27 mouse cellular contexts compared by ENCODE assay signal in the genomic region with DNA sequence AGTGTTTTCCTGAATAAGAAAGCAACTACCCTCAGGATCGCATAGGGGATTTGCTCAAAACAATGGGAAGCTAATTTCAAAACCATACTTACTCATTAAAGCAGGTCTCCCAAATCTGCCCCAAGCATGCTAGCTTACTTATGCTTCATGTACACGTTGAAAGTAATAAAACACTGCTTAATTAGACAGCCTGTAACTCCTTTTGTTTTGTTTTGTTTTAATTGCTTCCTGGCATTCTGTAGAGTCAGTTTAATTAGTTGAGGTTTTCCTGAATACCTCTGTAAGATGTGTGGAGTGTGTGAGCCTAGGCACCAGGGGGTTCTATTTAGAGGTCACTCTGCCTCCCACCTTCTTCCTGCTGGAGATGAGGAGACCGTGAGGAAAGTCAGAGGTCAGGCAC.
A peak's percentile ranks its signal among the peaks of the same experiment; 100 is the strongest.
DNase-seq lines count a peak whose midpoint lies in the region; ATAC-seq lines count a peak whose summit lies in the region.
"Had no signal": no experiment of that assay in that cellular context is flagged by ENCODE, and none has a peak within 500 bp of the region (broad histone marks: within the 10 kb centered on the region; RNA-seq: fewer than 3 reads in every experiment).

No protein-coding gene starts in this region.

- peaks cover 8% of the 10 kb centered on the region; the same call in 1 of the 2 replicates for H3K27me3 ChIP-seq in forebrain, embryonic 10.5 days (ENCODE audit: poor library complexity, severe bottlenecking)
- no peaks in the 10 kb centered on the region for H3K27me3 ChIP-seq in forebrain, embryonic 15.5 days
- H3K27me3 ChIP-seq in midbrain, embryonic 10.5 days (ENCODE audit: low read depth, poor library complexity, severe bottlenecking): no peaks in the 10 kb centered on the region
- H3K27me3 ChIP-seq in midbrain, embryonic 13.5 days: no peaks in the 10 kb centered on the region
- H3K27me3 ChIP-seq: CH12.LX; embryonic facial prominence, embryonic 13.5 days; heart, embryonic 12.5 days; heart, embryonic 15.5 days had no signal

- WGBS in forebrain, embryonic 10.5 days: 5% methylated on average over 3 of the region's 3 CpGs
- 8% methylated on average over 3 of the region's 3 CpGs for WGBS in forebrain, embryonic 15.5 days
- WGBS in midbrain, embryonic 10.5 days: 10% methylated on average over 3 of the region's 3 CpGs
- WGBS in midbrain, embryonic 13.5 days: 18% methylated on average over 3 of the region's 3 CpGs

- no peaks in the 10 kb centered on the region for H3K9me3 ChIP-seq in forebrain, embryonic 10.5 days
- no peaks in the 10 kb centered on the region for H3K9me3 ChIP-seq in forebrain, embryonic 15.5 days
- no peaks in the 10 kb centered on the region for H3K9me3 ChIP-seq in midbrain, embryonic 10.5 days (replicated peaks)
- H3K9me3 ChIP-seq in midbrain, embryonic 13.5 days: no peaks in the 10 kb centered on the region
- H3K9me3 ChIP-seq: embryonic facial prominence, embryonic 10.5 days; embryonic facial prominence, embryonic 13.5 days; heart, embryonic 12.5 days; heart, embryonic 15.5 days had no signal

- H3K4me1 ChIP-seq in forebrain, embryonic 10.5 days: peaks cover 80% of the 10 kb centered on the region
- peaks cover 34% of the 10 kb centered on the region for H3K4me1 ChIP-seq in forebrain, embryonic 15.5 days
- H3K4me1 ChIP-seq in midbrain, embryonic 10.5 days: peaks cover 72% of the 10 kb centered on the region
- H3K4me1 ChIP-seq in midbrain, embryonic 13.5 days (replicated peaks): peaks cover 41% of the 10 kb centered on the region

- H3K27ac ChIP-seq in forebrain, embryonic 10.5 days: peak overlapping the region; percentile 54; the same call in 1 of the 2 replicates
- no peak overlapping the region for H3K27ac ChIP-seq in forebrain, embryonic 15.5 days (replicated peaks)
- H3K27ac ChIP-seq in midbrain, embryonic 10.5 days (replicated peaks): peak overlapping the region; percentile 34
- H3K27ac ChIP-seq in midbrain, embryonic 13.5 days: no peak overlapping the region
- H3K27ac ChIP-seq: embryonic facial prominence, embryonic 10.5 days; embryonic facial prominence, embryonic 13.5 days; gastrocnemius, adult 2 months; heart, embryonic 15.5 days; hindbrain, embryonic 14.5 days had no signal

- DNase-seq in forebrain, embryonic 10.5 days (ENCODE audit: extremely low spot score, low spot score): no peak
- no peak for DNase-seq in midbrain, embryonic 10.5 days (ENCODE audit: low spot score)
- peak; percentile 17 for DNase-seq in retina, embryonic 14.5 days (ENCODE audit: low spot score)
- no peak for DNase-seq in kidney, postnatal 25 days
- DNase-seq in heart, adult 18-20 months: no peak
- DNase-seq: adrenal gland, adult 2 months; adrenal gland, postnatal 25 days; B cell, adult 2 months; cerebellum, adult 18-20 months; cerebellum, adult 9-10 months; cerebellum, postnatal 14 days; gastrocnemius, adult 2 months; gastrocnemius, postnatal 14 days; heart, adult 11 months; heart, postnatal 36 days; kidney, adult 11 months had no signal

- H3K36me3 ChIP-seq in forebrain, embryonic 10.5 days (replicated peaks): no peaks in the 10 kb centered on the region
- H3K36me3 ChIP-seq in forebrain, embryonic 15.5 days: no peaks in the 10 kb centered on the region
- no peaks in the 10 kb centered on the region for H3K36me3 ChIP-seq in midbrain, embryonic 10.5 days
- H3K36me3 ChIP-seq in midbrain, embryonic 13.5 days: no peaks in the 10 kb centered on the region
- H3K36me3 ChIP-seq: embryonic facial prominence, embryonic 10.5 days; embryonic facial prominence, embryonic 13.5 days; G1E; heart, embryonic 12.5 days; heart, embryonic 15.5 days had no signal

- no peak for ATAC-seq in forebrain, embryonic 15.5 days (replicated peaks)
- ATAC-seq in midbrain, embryonic 13.5 days: no peak
- ATAC-seq: forebrain, embryonic 16.5 days had no signal

- no peak overlapping the region for H3K9ac ChIP-seq in forebrain, embryonic 15.5 days (replicated peaks)
- H3K9ac ChIP-seq in midbrain, embryonic 13.5 days (replicated peaks): no peak overlapping the region
- H3K9ac ChIP-seq: embryonic facial prominence, embryonic 13.5 days; heart, embryonic 12.5 days; heart, embryonic 15.5 days; hindbrain, embryonic 14.5 days had no signal

- no peak overlapping the region for H3K4me3 ChIP-seq in forebrain, embryonic 10.5 days
- H3K4me3 ChIP-seq in forebrain, embryonic 15.5 days: no peak overlapping the region
- no peak overlapping the region for H3K4me3 ChIP-seq in midbrain, embryonic 10.5 days
- H3K4me3 ChIP-seq in midbrain, embryonic 13.5 days (replicated peaks): no peak overlapping the region
- H3K4me3 ChIP-seq: embryonic facial prominence, embryonic 10.5 days; embryonic facial prominence, embryonic 13.5 days; erythroblast, embryonic 14.5 days; gastrocnemius, adult 2 months; heart, embryonic 12.5 days; heart, embryonic 15.5 days had no signal

- H3K4me2 ChIP-seq in forebrain, embryonic 15.5 days (replicated peaks): no peak overlapping the region
- no peak overlapping the region for H3K4me2 ChIP-seq in midbrain, embryonic 13.5 days (replicated peaks)
- H3K4me2 ChIP-seq: embryonic facial prominence, embryonic 13.5 days; heart, embryonic 12.5 days; heart, embryonic 15.5 days; hindbrain, embryonic 14.5 days had no signal

Comparison
In these comparisons a context has a peak if more than half of its experiments do, and no peak if none do; other contexts are left out.
1. H3K27ac ChIP-seq: peak in forebrain, embryonic 10.5 days (single experiment) and midbrain, embryonic 10.5 days (single experiment); none in forebrain, embryonic 15.5 days (single experiment) and midbrain, embryonic 13.5 days (single experiment).